Mouse (Mus musculus): ENCODE results near the gene Pln. TPM values are rescaled to one million over a fixed set of nuclear protein-coding genes. Genes with fewer than 3 reads are reported as not detected.

Pln gene
- polyA plus RNA-seq, 1 experiment from 2014 or later = 0.86 TPM

GRCm38 (mm10) chr10:53373885-53374578, 36.6 kb downstream of the Pln start:
- H3K27ac ChIP-seq = no peak overlapping the region
- no peak overlapping the region for H3K4me2 ChIP-seq
- no peaks in the 10 kb centered on the region for H3K27me3 ChIP-seq (replicated peaks)
- WGBS = 95% methylated on average over 6 of the region's 6 CpGs
- H3K9ac ChIP-seq = no peak overlapping the region
- H3K9me3 ChIP-seq = no peaks in the 10 kb centered on the region
- no peak overlapping the region for H3K4me3 ChIP-seq
- peaks cover 26% of the 10 kb centered on the region for H3K4me1 ChIP-seq
- no peak for ATAC-seq (replicated peaks)
- H3K36me3 ChIP-seq (replicated peaks) = no peaks in the 10 kb centered on the region

GRCm38 (mm10) chr10:53377096-53377495, 39.6 kb downstream of the Pln start:
- peaks cover 30% of the 10 kb centered on the region for H3K4me1 ChIP-seq
- no peak overlapping the region for H3K27ac ChIP-seq
- no peaks in the 10 kb centered on the region for H3K9me3 ChIP-seq
- H3K4me2 ChIP-seq = peak overlapping the region; percentile 34
- no peaks in the 10 kb centered on the region for H3K36me3 ChIP-seq (replicated peaks)
- H3K9ac ChIP-seq = 0 out of 2 replicates have a peak overlapping the region, but pooled peaks have one; percentile 14
- 0 out of 2 replicates have a peak overlapping the region, but pooled peaks have one; percentile 1 for H3K4me3 ChIP-seq
- ATAC-seq (replicated peaks) = no peak
- no peaks in the 10 kb centered on the region for H3K27me3 ChIP-seq (replicated peaks)

- peaks cover 30% of the 10 kb centered on the region for H3K4me1 ChIP-seq
- WGBS = 80% methylated on average over 6 of the region's 6 CpGs
- H3K4me2 ChIP-seq = peak overlapping the region; percentile 56
- no peak overlapping the region for H3K27ac ChIP-seq
- H3K4me3 ChIP-seq = peak overlapping the region; percentile 75
- ATAC-seq (replicated peaks) = no peak
- H3K9ac ChIP-seq = 0 out of 2 replicates have a peak overlapping the region, but pooled peaks have one; percentile 89
- H3K9me3 ChIP-seq = no peaks in the 10 kb centered on the region
- H3K36me3 ChIP-seq (replicated peaks) = no peaks in the 10 kb centered on the region
- H3K27me3 ChIP-seq (replicated peaks) = no peaks in the 10 kb centered on the region
Measured at GRCm38 (mm10) chr10:53378296-53378695, 40.8 kb downstream of the Pln start.

DNA sequence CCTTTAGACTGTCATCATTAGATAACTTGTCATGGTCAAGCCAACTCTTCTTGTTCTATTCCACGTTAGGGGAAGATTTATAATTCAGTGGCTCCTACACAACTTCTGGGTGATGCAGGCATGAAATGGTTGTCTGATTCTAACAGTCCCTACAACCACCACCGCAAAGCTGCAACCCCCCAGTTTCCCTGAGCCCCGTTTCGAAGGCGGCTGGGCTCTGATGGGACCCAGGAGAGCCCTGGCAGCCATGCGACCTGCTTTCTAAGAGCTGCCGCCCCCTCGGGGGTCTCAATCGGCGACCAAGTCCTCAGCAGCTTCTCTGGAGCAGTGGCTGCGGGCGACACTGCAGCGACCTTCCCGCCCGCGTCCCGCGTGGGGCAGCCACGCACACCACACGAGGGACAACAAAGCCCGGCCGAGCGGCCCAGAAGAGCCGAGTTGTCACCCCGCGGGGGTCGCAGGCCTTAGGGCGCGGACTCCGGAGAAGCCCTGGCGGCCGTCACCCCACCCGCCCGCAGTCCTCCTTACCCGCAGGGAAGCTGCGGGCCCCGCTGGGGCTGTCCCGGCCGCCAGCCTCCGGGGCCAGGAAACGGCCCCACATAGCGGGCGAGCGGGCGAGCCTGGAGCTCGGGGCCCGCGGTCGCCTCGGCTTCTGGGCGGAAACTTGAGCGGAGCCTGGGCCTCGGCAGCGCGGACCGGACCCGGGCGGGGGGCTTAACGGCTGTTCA, 41.7 kb downstream of the Pln start:
- H3K4me1 ChIP-seq = peaks cover 30% of the 10 kb centered on the region
- no peaks in the 10 kb centered on the region for H3K9me3 ChIP-seq
- H3K4me3 ChIP-seq = peak overlapping the region; percentile 75
- peak overlapping the region; percentile 89 for H3K9ac ChIP-seq
- H3K27ac ChIP-seq = peak overlapping the region; percentile 94
- peak overlapping the region; percentile 56 for H3K4me2 ChIP-seq
- H3K27me3 ChIP-seq (replicated peaks) = no peaks in the 10 kb centered on the region
- under 1% methylated on average over 58 of the region's 59 CpGs for WGBS
- peak; percentile 86 for ATAC-seq (replicated peaks)
- no peaks in the 10 kb centered on the region for H3K36me3 ChIP-seq (replicated peaks)

DNA sequence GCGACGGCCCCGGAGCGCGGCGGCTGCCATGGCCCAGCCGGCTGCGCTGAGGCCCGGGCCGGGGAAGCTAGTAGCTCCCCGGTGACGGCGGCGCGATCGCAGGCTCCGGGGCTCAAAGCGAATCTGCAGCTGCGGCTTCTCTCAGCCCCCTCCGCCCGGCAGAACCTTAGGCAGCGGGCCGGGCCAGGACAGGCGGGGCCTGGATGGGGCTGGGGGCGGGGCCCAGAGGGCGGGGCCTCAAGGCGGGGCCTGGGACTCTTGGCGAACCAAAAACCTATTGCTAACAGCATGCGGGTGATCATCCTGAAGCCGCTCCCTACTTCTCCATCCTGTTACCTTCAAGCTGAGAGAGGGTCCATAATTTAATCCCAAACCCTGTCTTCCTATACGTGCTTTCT, 42.2 kb downstream of the Pln start, which contains the start of gene Cep85l:
Cep85l (minus strand) TSS at position 239 of the 398 bp plus-strand sequence.
- Histone ChIP-seq H3K4me2 (peak within 1 kb of the TSS; percentile 56), H3K27ac (peak within 1 kb of the TSS; percentile 94), H3K9me3 (no peaks in the 10 kb centered on the region), H3K9ac (peak within 1 kb of the TSS; percentile 89), H3K36me3 (replicated peaks) (no peaks in the 10 kb centered on the region), H3K27me3 (replicated peaks) (no peaks in the 10 kb centered on the region), H3K4me3 (peak within 1 kb of the TSS; percentile 75), H3K4me1 (peaks cover 30% of the 10 kb centered on the region)
- 0% methylated on average over 31 of the region's 31 CpGs for WGBS
- ATAC-seq (replicated peaks) = peak; percentile 99

- no peak for ATAC-seq (replicated peaks)
Measured at GRCm38 (mm10) chr10:53382696-53383365, 45.4 kb downstream of the Pln start.

GRCm38 (mm10) chr10:53384896-53385295, 47.4 kb downstream of the Pln start:
- Histone ChIP-seq H3K4me2 (no peak overlapping the region), H3K9ac (no peak overlapping the region)

More at GRCm38 (mm10) chr10:53382696-53383365, 45.4 kb downstream of the Pln start:
- no peaks in the 10 kb centered on the region for H3K27me3 ChIP-seq (replicated peaks)
- 65% methylated on average over 7 of the region's 7 CpGs for WGBS
- no peak overlapping the region for H3K4me2 ChIP-seq
- no peak overlapping the region for H3K9ac ChIP-seq
- H3K4me3 ChIP-seq = no peak overlapping the region
- H3K27ac ChIP-seq = no peak overlapping the region
- peaks cover 14% of the 10 kb centered on the region for H3K4me1 ChIP-seq
- H3K9me3 ChIP-seq = no peaks in the 10 kb centered on the region
- H3K36me3 ChIP-seq (replicated peaks) = no peaks in the 10 kb centered on the region

GRCm38 (mm10) chr10:53385438-53385837, 48.0 kb downstream of the Pln start:
- H3K4me2 ChIP-seq = no peak overlapping the region
- no peak overlapping the region for H3K9ac ChIP-seq
- no peak overlapping the region for H3K4me3 ChIP-seq
- H3K9me3 ChIP-seq = no peaks in the 10 kb centered on the region
- no peaks in the 10 kb centered on the region for H3K27me3 ChIP-seq (replicated peaks)
- no peak for ATAC-seq (replicated peaks)
- WGBS = 79% methylated on average over 5 of the region's 5 CpGs
- peaks cover under 1% of the 10 kb centered on the region; the same call in 1 of the 2 replicates for H3K4me1 ChIP-seq
- H3K36me3 ChIP-seq (replicated peaks) = no peaks in the 10 kb centered on the region
- H3K27ac ChIP-seq = no peak overlapping the region

More at GRCm38 (mm10) chr10:53384896-53385295, 47.4 kb downstream of the Pln start:
- no peak for ATAC-seq (replicated peaks)
- Histone ChIP-seq H3K4me3 (no peak overlapping the region), H3K27ac (no peak overlapping the region), H3K27me3 (replicated peaks) (no peaks in the 10 kb centered on the region), H3K36me3 (replicated peaks) (no peaks in the 10 kb centered on the region), H3K9me3 (no peaks in the 10 kb centered on the region), H3K4me1 (peaks cover 5% of the 10 kb centered on the region; the same call in 1 of the 2 replicates)
- WGBS = 95% methylated on average over 1 of the region's 1 CpGs

DNA sequence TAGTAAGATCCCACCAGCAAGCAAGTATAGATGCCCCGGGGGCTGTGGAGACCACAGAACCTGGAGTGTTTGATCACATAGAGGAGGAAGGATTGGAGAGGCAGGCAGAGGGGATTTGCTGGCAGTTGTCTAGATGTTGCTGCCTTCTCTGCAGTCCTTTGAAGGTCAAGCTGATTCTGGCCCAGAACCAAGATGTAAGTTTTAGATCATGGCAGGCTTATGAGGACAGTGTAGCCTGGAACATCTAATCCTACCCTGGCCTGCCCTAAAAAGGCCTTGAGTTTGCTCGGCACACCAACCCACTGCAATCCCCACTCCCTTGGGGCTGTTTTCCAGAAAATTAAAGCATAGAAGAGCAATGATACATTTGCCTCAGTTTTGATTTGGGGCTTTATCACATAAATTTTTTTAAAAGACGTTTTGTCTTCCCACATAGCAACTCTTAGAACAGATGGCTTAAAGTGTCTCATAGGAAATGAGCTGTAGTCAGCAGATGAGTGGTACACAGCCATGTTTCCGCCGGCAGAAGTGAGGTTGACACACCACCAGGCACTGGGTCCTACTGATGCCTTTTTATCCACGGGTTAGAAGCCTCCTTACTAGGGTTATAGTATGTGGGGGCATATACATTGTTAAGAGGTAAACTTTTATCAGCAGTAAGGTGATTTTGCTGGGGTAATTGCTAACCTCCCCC, 50.9 kb downstream of the Pln start:
- Histone ChIP-seq H3K27ac (no peak overlapping the region), H3K4me2 (no peak overlapping the region), H3K4me1 (no peaks in the 10 kb centered on the region), H3K36me3 (replicated peaks) (no peaks in the 10 kb centered on the region), H3K27me3 (replicated peaks) (no peaks in the 10 kb centered on the region), H3K4me3 (no peak overlapping the region), H3K9me3 (no peaks in the 10 kb centered on the region), H3K9ac (no peak overlapping the region)
- no peak for ATAC-seq (replicated peaks)
- WGBS = 71% methylated on average over 6 of the region's 6 CpGs

DNA sequence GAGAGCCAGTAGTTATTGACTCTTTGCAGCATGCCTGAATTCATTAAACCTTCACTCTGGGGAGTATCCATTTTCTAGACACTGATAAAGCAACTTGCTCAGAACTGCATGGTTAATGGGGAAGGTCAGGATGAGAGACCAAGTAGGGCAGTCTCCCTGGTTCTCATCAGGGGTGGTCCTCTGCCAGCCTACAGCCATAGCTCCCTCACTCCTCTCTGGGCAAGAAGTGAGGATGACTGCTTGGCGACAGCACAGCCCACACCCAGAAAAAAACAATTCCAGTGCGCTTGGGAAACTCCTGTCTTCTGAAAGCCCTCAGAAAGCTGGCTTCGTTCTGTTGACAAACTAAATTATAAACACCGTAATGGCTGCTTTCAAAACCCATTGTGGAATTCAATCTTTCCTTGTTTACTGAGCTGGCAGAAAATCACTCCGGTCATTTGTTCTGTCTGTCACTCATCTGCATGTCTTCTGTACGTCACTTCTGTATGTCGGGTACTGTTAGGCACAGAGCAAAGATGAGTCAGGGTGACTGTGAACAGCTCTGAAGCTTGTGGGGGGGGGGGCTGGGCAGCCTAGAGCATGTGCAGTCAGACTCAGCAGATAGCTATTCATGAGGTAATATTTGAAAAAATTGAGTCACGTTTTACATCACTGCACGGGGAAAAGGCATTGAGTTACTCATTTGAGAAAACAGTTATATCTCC, 57.6 kb downstream of the Pln start:
- Histone ChIP-seq H3K9me3 (no peaks in the 10 kb centered on the region), H3K4me1 (0 out of 2 replicates have a peak, but pooled peaks cover 6% of the 10 kb centered on the region), H3K27me3 (replicated peaks) (no peaks in the 10 kb centered on the region), H3K36me3 (replicated peaks) (no peaks in the 10 kb centered on the region), H3K4me3 (no peak overlapping the region), H3K9ac (no peak overlapping the region), H3K4me2 (no peak overlapping the region), H3K27ac (no peak overlapping the region)
- no peak for ATAC-seq (replicated peaks)
- WGBS = 78% methylated on average over 9 of the region's 9 CpGs

Data from midbrain, embryonic 15.5 days (tissue).